In the genomic region with DNA sequence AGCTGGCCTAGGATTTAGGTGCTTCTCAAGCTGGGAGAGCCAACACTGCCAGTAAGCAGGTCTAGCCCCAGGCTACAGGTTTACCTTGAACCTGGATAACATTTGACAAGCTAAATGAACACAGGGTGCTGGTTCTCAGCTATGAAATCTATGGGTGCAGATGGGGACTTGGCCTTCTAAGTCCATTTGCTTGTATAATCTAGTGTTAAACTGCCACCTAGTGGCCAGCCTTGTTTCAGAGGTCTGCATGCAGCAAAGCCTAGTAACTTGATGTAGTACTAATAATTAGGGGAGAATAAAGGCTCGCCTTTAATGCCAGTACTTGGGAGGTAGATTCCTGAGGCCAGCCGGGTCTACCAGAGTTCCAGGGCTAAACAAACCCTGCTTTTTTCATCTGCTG, we compare ENCODE assay signal across 8 mouse cellular contexts. TPM values are rescaled to one million over a fixed set of nuclear protein-coding genes. Genes with fewer than 3 reads are reported as not detected.
A peak's percentile ranks its signal among the peaks of the same experiment; 100 is the strongest.
DNase-seq lines count a peak whose midpoint lies in the region; ATAC-seq lines count a peak whose summit lies in the region.

No protein-coding gene starts in this region.

- H3K9ac ChIP-seq in embryonic facial prominence, embryonic 14.5 days (ENCODE audit: low read depth, low read length), result 0 out of 2 replicates have a peak overlapping the region, but pooled peaks have one; percentile 15
- H3K9ac ChIP-seq in heart, embryonic 16.5 days (ENCODE audit: low read length), result peak overlapping the region; percentile 41; the same call in 1 of the 2 replicates

- peaks cover 53% of the 10 kb centered on the region for H3K36me3 ChIP-seq in embryonic facial prominence, embryonic 14.5 days (ENCODE audit: control insufficient read depth, insufficient read depth, low read length)
- H3K36me3 ChIP-seq in heart, embryonic 16.5 days (ENCODE audit: control insufficient read depth, insufficient read depth), result peaks cover 32% of the 10 kb centered on the region

- peak; percentile 63 to 77 for DNase-seq in CD8-positive naive resting alpha-beta T cell, adult 2 months (ENCODE audit: low read depth in 2 of 2, low spot score in 2 of 2)
- peak; percentile 88 for DNase-seq in adrenal gland, postnatal 14 days
- peak; percentile 91 for DNase-seq in embryonic facial prominence, embryonic 14.5 days (ENCODE audit: low spot score)
- DNase-seq in kidney, postnatal 25 days, result peak; percentile 83 to 92
- DNase-seq in lung, adult 18-20 months, result peak; percentile 44 to 73
- peak; percentile 88 for DNase-seq in retina, embryonic 14.5 days (ENCODE audit: low spot score)
- peak; percentile 53 to 77 for DNase-seq in urinary bladder, postnatal 4 days (ENCODE audit: low spot score in 2 of 2)

- H3K4me3 ChIP-seq in embryonic facial prominence, embryonic 14.5 days (ENCODE audit: low read depth, low read length), result peak overlapping the region; percentile 4; the same call in 1 of the 2 replicates
- peak overlapping the region; percentile 19; the same call in 1 of the 2 replicates for H3K4me3 ChIP-seq in heart, embryonic 16.5 days (ENCODE audit: low read length)

- H3K9me3 ChIP-seq in embryonic facial prominence, embryonic 14.5 days (ENCODE audit: control insufficient read depth, low read length), result no peaks in the 10 kb centered on the region
- no peaks in the 10 kb centered on the region for H3K9me3 ChIP-seq in heart, embryonic 16.5 days (replicated peaks; ENCODE audit: control insufficient read depth, low read length)

- 18% methylated on average over 2 of the region's 2 CpGs for WGBS in embryonic facial prominence, embryonic 14.5 days
- WGBS in heart, embryonic 16.5 days, result 33% methylated on average over 2 of the region's 2 CpGs

- no peak overlapping the region for H3K27ac ChIP-seq in embryonic facial prominence, embryonic 14.5 days (replicated peaks; ENCODE audit: low read depth, low read length)
- H3K27ac ChIP-seq in heart, embryonic 16.5 days (ENCODE audit: low read length), result peak overlapping the region; percentile 48

- H3K27me3 ChIP-seq in embryonic facial prominence, embryonic 14.5 days (replicated peaks; ENCODE audit: control insufficient read depth, insufficient read depth, low read length), result no peaks in the 10 kb centered on the region
- H3K27me3 ChIP-seq in heart, embryonic 16.5 days (ENCODE audit: control insufficient read depth, insufficient read depth, low read length), result no peaks in the 10 kb centered on the region

- peaks cover 14% of the 10 kb centered on the region; the same call in 1 of the 2 replicates for H3K4me1 ChIP-seq in embryonic facial prominence, embryonic 14.5 days (ENCODE audit: control insufficient read depth, insufficient read depth, low read length)
- H3K4me1 ChIP-seq in heart, embryonic 16.5 days (ENCODE audit: control insufficient read depth, insufficient read depth, low read length), result peaks cover 40% of the 10 kb centered on the region

- no peak for ATAC-seq in embryonic facial prominence, embryonic 14.5 days (ENCODE audit: low read depth)
- ATAC-seq in heart, embryonic 16.5 days (replicated peaks; ENCODE audit: extremely low read depth, insufficient read depth, low FRiP score), result no peak

- H3K4me2 ChIP-seq in embryonic facial prominence, embryonic 14.5 days (ENCODE audit: low read depth, low read length), result peak overlapping the region; percentile 34
- peak overlapping the region; percentile 61 for H3K4me2 ChIP-seq in heart, embryonic 16.5 days (ENCODE audit: low read depth, low read length)

RNA-seq across cellular contexts. Expression of a gene that starts 4.5 kb away (rescaled TPM):
- 1,718 and 2,240 TPM in 2 replicates for total RNA-seq in adrenal gland, postnatal 14 days (2021)
- polyA plus RNA-seq in embryonic facial prominence, embryonic 14.5 days (2014; fragmentation: Nextera tagmentation; extraction: Ambion mirVana), result 2,298 and 2,577 TPM in 2 replicates
- polyA plus RNA-seq in heart, embryonic 16.5 days (2015; fragmentation: Nextera tagmentation; extraction: Ambion mirVana), result 2,017 and 2,064 TPM in 2 replicates
